ENCODE assay signal across 10 mouse cellular contexts in the genomic region with DNA sequence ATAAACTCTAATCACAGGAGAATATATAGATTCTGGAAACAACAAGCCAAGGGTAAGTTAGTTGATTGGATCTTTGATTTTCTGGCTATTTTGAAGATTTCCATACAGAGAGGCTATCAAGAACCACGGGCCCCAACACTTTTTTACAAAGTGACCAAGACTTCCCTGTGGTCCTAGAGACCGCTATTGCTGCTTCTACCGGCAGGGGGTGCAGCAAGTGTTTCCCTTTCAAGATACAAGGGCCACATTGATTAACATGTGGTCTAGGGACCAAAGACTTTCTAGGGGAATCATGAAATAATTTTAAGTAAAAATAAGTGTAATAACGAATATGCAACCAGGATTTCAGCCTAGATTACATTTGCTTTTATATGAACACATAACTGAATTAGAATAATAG. TPM values are rescaled to one million over a fixed set of nuclear protein-coding genes. Genes with fewer than 3 reads are reported as not detected.
DNase-seq lines count a peak whose midpoint lies in the region; ATAC-seq lines count a peak whose summit lies in the region.
"Had no signal": no experiment of that assay in that cellular context is flagged by ENCODE, and none has a peak within 500 bp of the region (broad histone marks: within the 10 kb centered on the region; RNA-seq: fewer than 3 reads in every experiment).

No protein-coding gene starts in this region.

- H3K4me3 ChIP-seq in hindbrain, embryonic 11.5 days (ENCODE audit: low read depth, low read length), result no peak overlapping the region
- H3K4me3 ChIP-seq in hindbrain, embryonic 16.5 days (ENCODE audit: low read length), result no peak overlapping the region
- H3K4me3 ChIP-seq: embryonic facial prominence, embryonic 15.5 days; liver, embryonic 15.5 days had no signal

- no peak overlapping the region for H3K27ac ChIP-seq in hindbrain, embryonic 11.5 days (ENCODE audit: low read depth, low read length)
- H3K27ac ChIP-seq in hindbrain, embryonic 16.5 days (ENCODE audit: low read depth, low read length), result no peak overlapping the region
- H3K27ac ChIP-seq: embryonic facial prominence, embryonic 15.5 days; liver, embryonic 15.5 days had no signal

- ATAC-seq in hindbrain, embryonic 11.5 days (ENCODE audit: low FRiP score), result no peak
- ATAC-seq in hindbrain, embryonic 16.5 days, result no peak
- 0 out of 2 replicates have a peak, but pooled peaks have one; percentile 42 for ATAC-seq in monocyte, adult 5-6 weeks (replicated peaks; ENCODE audit: insufficient number of reproducible peaks, low FRiP score, low TSS enrichment, poor library complexity, severe bottlenecking)

- no peaks in the 10 kb centered on the region for H3K9me3 ChIP-seq in hindbrain, embryonic 11.5 days (ENCODE audit: control insufficient read depth, low read length)
- H3K9me3 ChIP-seq in hindbrain, embryonic 16.5 days (ENCODE audit: control insufficient read depth, low read length), result no peaks in the 10 kb centered on the region
- H3K9me3 ChIP-seq: embryonic facial prominence, embryonic 15.5 days; liver, embryonic 15.5 days had no signal

- DNase-seq in hindbrain, embryonic 11.5 days (ENCODE audit: low spot score), result peak; percentile 80
- peak; percentile 28 for DNase-seq in ES-CJ7 (ENCODE audit: low read depth, low spot score)
- peak; percentile 47 for DNase-seq in c-Kit-positive CD71-negative TER-119-negative erythroid progenitor cells, embryonic 14.5 days (ENCODE audit: low read depth)
- DNase-seq in gastrocnemius, postnatal 36 days, result peak; percentile 40 to 47
- peak; percentile 16 for DNase-seq in left cerebral cortex, adult 11 months (ENCODE audit: low spot score)
- DNase-seq in thymus, postnatal 0 days (ENCODE audit: low spot score), result peak; percentile 29

- intact Hi-C loops in gastrocnemius, postnatal 36 days (cut with DNase I), result loop anchor here (10.0 kb wide), 2 partner anchors 224 to 984 kb away; partner anchors contain the start of gene Dusp23

- no peaks in the 10 kb centered on the region for H3K27me3 ChIP-seq in hindbrain, embryonic 11.5 days (ENCODE audit: control insufficient read depth, insufficient read depth, low read length)
- H3K27me3 ChIP-seq in hindbrain, embryonic 16.5 days (replicated peaks; ENCODE audit: control insufficient read depth, insufficient read depth, low read length), result no peaks in the 10 kb centered on the region
- H3K27me3 ChIP-seq: liver, embryonic 15.5 days had no signal

- H3K4me1 ChIP-seq in hindbrain, embryonic 11.5 days (replicated peaks; ENCODE audit: control insufficient read depth, insufficient read depth, low read length), result no peaks in the 10 kb centered on the region; the same call in 1 of the 2 replicates
- peaks cover 2% of the 10 kb centered on the region; the same call in 1 of the 2 replicates for H3K4me1 ChIP-seq in hindbrain, embryonic 16.5 days (ENCODE audit: control insufficient read depth, insufficient read depth, low read depth, low read length)
- H3K4me1 ChIP-seq: embryonic facial prominence, embryonic 15.5 days; liver, embryonic 15.5 days had no signal

- no peaks in the 10 kb centered on the region for H3K36me3 ChIP-seq in hindbrain, embryonic 11.5 days (ENCODE audit: control insufficient read depth, insufficient read depth, low read length)
- no peaks in the 10 kb centered on the region for H3K36me3 ChIP-seq in hindbrain, embryonic 16.5 days (ENCODE audit: control insufficient read depth, insufficient read depth, low read length)
- H3K36me3 ChIP-seq: embryonic facial prominence, embryonic 15.5 days; liver, embryonic 15.5 days had no signal

- no peak overlapping the region for H3K9ac ChIP-seq in hindbrain, embryonic 11.5 days (ENCODE audit: low read depth, low read length)
- no peak overlapping the region for H3K9ac ChIP-seq in hindbrain, embryonic 16.5 days (ENCODE audit: low read depth, low read length)
- H3K9ac ChIP-seq: embryonic facial prominence, embryonic 15.5 days; liver, embryonic 15.5 days had no signal

- 6% methylated on average over 4 of the region's 4 CpGs for WGBS in hindbrain, embryonic 11.5 days
- WGBS in hindbrain, embryonic 16.5 days, result 4% methylated on average over 4 of the region's 4 CpGs

- H3K4me2 ChIP-seq in hindbrain, embryonic 11.5 days (replicated peaks; ENCODE audit: low read depth, low read length), result no peak overlapping the region
- no peak overlapping the region for H3K4me2 ChIP-seq in hindbrain, embryonic 16.5 days (ENCODE audit: low read length)
- H3K4me2 ChIP-seq: embryonic facial prominence, embryonic 15.5 days; liver, embryonic 15.5 days had no signal

RNA-seq across cellular contexts. Expression of gene Pigm, which starts 34.5 kb away (rescaled TPM):
- 11.0 and 11.8 TPM in 2 replicates for polyA plus RNA-seq in hindbrain, embryonic 11.5 days (2014; fragmentation: Nextera tagmentation; extraction: Ambion mirVana)
- 3.1 and 3.9 TPM in 2 replicates for polyA plus RNA-seq in hindbrain, embryonic 16.5 days (2015; fragmentation: Nextera tagmentation; extraction: Ambion mirVana)
- 1 to 10 TPM; 3.3 to 4.0 TPM for total RNA-seq in gastrocnemius, postnatal 36 days (2021)
- total RNA-seq in monocyte, adult 5-6 weeks (2017), result 17.5 to 26.9 TPM (median 23.7 TPM) in 3 replicates
- 5.6 and 6.5 TPM in 2 replicates for polyA plus RNA-seq in thymus, postnatal 0 days (2015; fragmentation: Nextera tagmentation; extraction: Ambion mirVana)

Comparison
In these comparisons a context has a peak if more than half of its experiments do, and no peak if none do; other contexts are left out.
1. DNase-seq: peak in every context shown above with its lines; median percentile 80 in hindbrain, embryonic 11.5 days; 47 in c-Kit-positive CD71-negative TER-119-negative erythroid progenitor cells, embryonic 14.5 days; 44 in gastrocnemius, postnatal 36 days; 29 in thymus, postnatal 0 days; 28 in ES-CJ7; 16 in left cerebral cortex, adult 11 months.